Mouse (Mus musculus): ENCODE data around the gene Klhl23.

DNA sequence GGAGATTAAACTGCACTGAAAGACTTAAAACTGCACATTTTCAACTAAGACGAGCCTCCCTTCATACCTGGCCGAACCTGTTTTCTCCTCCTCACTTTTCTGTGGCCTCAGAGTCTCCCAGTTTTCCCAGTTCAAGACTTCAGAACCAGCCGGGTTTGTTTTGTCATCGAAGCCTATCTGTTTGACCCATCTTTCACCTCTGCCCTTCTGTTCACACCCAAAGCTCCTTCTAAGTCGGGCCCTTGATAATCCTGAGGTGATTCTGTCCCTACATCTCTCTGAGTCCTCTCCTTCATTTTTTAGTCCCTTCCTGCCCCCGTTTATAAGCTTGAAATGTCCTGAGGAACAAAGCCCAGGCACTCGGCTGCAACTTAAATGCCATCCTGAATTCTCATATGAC, 6.3 kb downstream of the Klhl23 start:
- TF ChIP-seq CTCF (IDR thresholded peaks at IDR 0.05; ENCODE audit: low read depth, low read length) (no peak), GATA2 (IDR thresholded peaks at IDR 0.05; ENCODE audit: borderline replicate concordance, low read depth, low read length) (no peak)

Measured in G1E (cell line).